Mouse (Mus musculus) intestine, postnatal 0 days (tissue): Measurements from ENCODE around the gene Gys1. TPM values are rescaled to one million over a fixed set of nuclear protein-coding genes. Genes with fewer than 3 reads are reported as not detected.

Experiments used
- ATAC-seq: fragments of 200-750 bp; cut with Nextera tagmentation; 2 replicates; pipeline ENCODE4 v1.8.0; 2017; ENCODE audit warnings: mild to moderate bottlenecking, moderate TSS enrichment, moderate library complexity
- H3K27ac ChIP-seq: fragments of 300-500 bp; sonication (generic); 2 replicates; pipeline ENCODE4 v1.5.1; 2014; ENCODE audit warnings: mild to moderate bottlenecking, low read depth, low read length, moderate library complexity
- H3K27me3 ChIP-seq: fragments of 300-500 bp; sonication (generic); replicated peaks from 2 replicates; pipeline ENCODE4 v1.6.1; 2014; ENCODE audit warnings: low read length, mixed read lengths; ENCODE audit not compliant: control insufficient read depth, insufficient read depth
- H3K36me3 ChIP-seq: fragments of 300-500 bp; sonication (generic); 2 replicates; pipeline ENCODE4 v1.6.1; 2014; ENCODE audit warnings: mild to moderate bottlenecking, moderate library complexity; ENCODE audit not compliant: control insufficient read depth, insufficient read depth
- H3K4me1 ChIP-seq: fragments of 300-500 bp; sonication (generic); replicated peaks from 2 replicates; pipeline ENCODE4 v1.6.1; 2014; ENCODE audit warnings: antibody characterized with exemption, low read length, mixed read lengths; ENCODE audit not compliant: control insufficient read depth, insufficient read depth
- H3K4me2 ChIP-seq: fragments of 300-500 bp; sonication (generic); replicated peaks from 2 replicates; pipeline ENCODE4 v1.6.1; 2014; ENCODE audit warnings: low read depth, mild to moderate bottlenecking, moderate library complexity
- H3K4me3 ChIP-seq: fragments of 300-500 bp; sonication (generic); 2 replicates; pipeline ENCODE4 v1.5.1; 2014; ENCODE audit warnings: low read depth, low read length
- H3K9ac ChIP-seq: fragments of 300-500 bp; sonication (generic); 2 replicates; pipeline ENCODE4 v1.6.1; 2014; ENCODE audit warnings: mild to moderate bottlenecking, low read depth, low read length
- H3K9me3 ChIP-seq: fragments of 300-500 bp; sonication (generic); 2 replicates; pipeline ENCODE4 v1.6.1; 2016; ENCODE audit warnings: mixed run types; ENCODE audit not compliant: control insufficient read depth
- CTCF ChIP-seq: sonication (generic); IDR thresholded peaks from 2 replicates; pipeline ENCODE4 v1.5.1; 2016; ENCODE audit warnings: low read depth, mild to moderate bottlenecking, control low read depth, antibody characterized with exemption, moderate library complexity
- WGBS: fragments of 180-500 bp; shearing (Covaris S2); extraction: QIAGEN DNeasy Blood & Tissue Kit; methylation state at CpG from one replicate; pipeline ENCODE4 v1.1.7; 2014; 5-methylcytosine and 5-hydroxymethylcytosine counted together
- polyA plus RNA-seq: library from polyadenylated mRNA; unstranded; fragments of >200 nt; fragmentation: Nextera tagmentation; extraction: Ambion mirVana; gene quantifications from 2 replicates; pipeline ENCODE4 v1.2.1, GENCODE M21; 2015

Gene Gys1
- polyA plus RNA-seq, 1 experiment from 2014 or later, result 10.4 TPM

- ATAC-seq, result no peak
- H3K36me3 ChIP-seq, result peaks cover 54% of the 10 kb centered on the region
Observed at GRCm38 (mm10) chr7:45421194-45421593, 13.4 kb upstream of the Gys1 start.

GRCm38 (mm10) chr7:45426556-45426955, 8.1 kb upstream of the Gys1 start:
- ATAC-seq, result no peak
- Histone ChIP-seq H3K4me1 (no peaks in the 10 kb centered on the region), H3K27ac (no peak overlapping the region), H3K36me3 (peaks cover 91% of the 10 kb centered on the region), H3K27me3 (no peaks in the 10 kb centered on the region), H3K4me3 (no peak overlapping the region), H3K4me2 (no peak overlapping the region), H3K9ac (no peak overlapping the region), H3K9me3 (no peaks in the 10 kb centered on the region)
- WGBS, result 89% methylated on average over 8 of the region's 8 CpGs
- no peak for TF ChIP-seq CTCF

More at GRCm38 (mm10) chr7:45421194-45421593, 13.4 kb upstream of the Gys1 start:
- Histone ChIP-seq H3K9ac (no peak overlapping the region), H3K4me2 (no peak overlapping the region), H3K4me3 (no peak overlapping the region), H3K4me1 (no peaks in the 10 kb centered on the region), H3K27ac (no peak overlapping the region), H3K9me3 (no peaks in the 10 kb centered on the region), H3K27me3 (peaks cover 16% of the 10 kb centered on the region; the same call in 1 of the 2 replicates)
- WGBS, result 93% methylated on average over 14 of the region's 14 CpGs
- no peak for TF ChIP-seq CTCF

- no peak for TF ChIP-seq CTCF
- 1% methylated on average over 7 of the region's 7 CpGs for WGBS
Observed at GRCm38 (mm10) chr7:45433835-45434202, 825 bp upstream of the Gys1 start.

GRCm38 (mm10) chr7:45435038-45435437, 394 bp downstream of the Gys1 start:
- Histone ChIP-seq H3K27ac (peak overlapping the region; percentile 42; the same call in 1 of the 2 replicates), H3K4me3 (peak overlapping the region; percentile 77), H3K9me3 (no peaks in the 10 kb centered on the region), H3K9ac (peak overlapping the region; percentile 61), H3K27me3 (no peaks in the 10 kb centered on the region), H3K4me1 (peaks cover 4% of the 10 kb centered on the region; the same call in 1 of the 2 replicates), H3K4me2 (peak overlapping the region; percentile 81), H3K36me3 (peaks cover 24% of the 10 kb centered on the region)
- no peak for ATAC-seq
- 1% methylated on average over 16 of the region's 16 CpGs for WGBS
- no peak for TF ChIP-seq CTCF

More at GRCm38 (mm10) chr7:45433835-45434202, 825 bp upstream of the Gys1 start:
- peak overlapping the region; percentile 79; the same call in 1 of the 2 replicates for H3K27ac ChIP-seq
- no peak for ATAC-seq
- no peaks in the 10 kb centered on the region for H3K9me3 ChIP-seq
- peak overlapping the region; percentile 77 for H3K4me3 ChIP-seq
- H3K4me2 ChIP-seq, result peak overlapping the region; percentile 81
- H3K4me1 ChIP-seq, result peaks cover 4% of the 10 kb centered on the region; the same call in 1 of the 2 replicates
- no peaks in the 10 kb centered on the region for H3K27me3 ChIP-seq
- H3K36me3 ChIP-seq, result peaks cover 27% of the 10 kb centered on the region
- peak overlapping the region; percentile 61 for H3K9ac ChIP-seq

- WGBS, result 87% methylated on average over 5 of the region's 5 CpGs
- H3K27me3 ChIP-seq, result no peaks in the 10 kb centered on the region
- H3K27ac ChIP-seq, result no peak overlapping the region
- H3K9ac ChIP-seq, result no peak overlapping the region
- H3K4me3 ChIP-seq, result no peak overlapping the region
- no peaks in the 10 kb centered on the region for H3K9me3 ChIP-seq
- H3K4me1 ChIP-seq, result peaks cover 4% of the 10 kb centered on the region; the same call in 1 of the 2 replicates
- TF ChIP-seq CTCF, result no peak
- H3K4me2 ChIP-seq, result 0 out of 2 replicates have a peak overlapping the region, but pooled peaks have one; percentile 81
- ATAC-seq, result no peak
- peaks cover 22% of the 10 kb centered on the region for H3K36me3 ChIP-seq
Observed at GRCm38 (mm10) chr7:45436444-45436843, 1.8 kb downstream of the Gys1 start.

- Histone ChIP-seq H3K4me2 (no peak overlapping the region), H3K4me1 (peaks cover 4% of the 10 kb centered on the region; the same call in 1 of the 2 replicates), H3K9me3 (no peaks in the 10 kb centered on the region), H3K4me3 (no peak overlapping the region), H3K36me3 (peaks cover 25% of the 10 kb centered on the region), H3K27ac (no peak overlapping the region), H3K9ac (no peak overlapping the region), H3K27me3 (no peaks in the 10 kb centered on the region)
- ATAC-seq, result no peak
- 63% methylated on average over 6 of the region's 6 CpGs for whole genome bisulfite sequencing
- no peak for TF ChIP-seq CTCF
Observed at GRCm38 (mm10) chr7:45437046-45437445, 2.4 kb downstream of the Gys1 start.
